Mouse (Mus musculus) gastrocnemius, postnatal 4 days (tissue): ENCODE data around the gene Vmn2r-ps159. TPM values are rescaled to one million over a fixed set of nuclear protein-coding genes. Genes with fewer than 3 reads are reported as not detected.
"Not testable (repeated sequence)": the region's sequence is repeated elsewhere in the genome, so short reads cannot be mapped to it uniquely, and the experiment has no call there.

Experiments
- DNase-seq, 2 experiments: peaks; one replicate each; pipeline ENCODE4 v3.0.0; 2021 to 2022; ENCODE audit warnings: low spot score in 2 of 2, mixed read lengths in 2 of 2
- long read RNA-seq, 2 experiments: library from polyadenylated mRNA; stranded (forward); transcript quantifications; one replicate each; pipeline ENCODE4 v2.0.0; 2021
- total RNA-seq, 2 experiments: library from RNA; stranded (reverse); gene quantifications; 2 replicates each; pipeline ENCODE4 v1.2.3; 2021

Gene Vmn2r-ps159
- not detected for total RNA-seq
- long read RNA-seq, experiment 1, result 0 reads
- long read RNA-seq, experiment 2, result 0 reads

- not testable (repeated sequence) for DNase-seq
Measured at GRCm38 (mm10) chr4:156330803-156331202, at the start of gene Vmn2r-ps159. Gene Vmn2r-ps159, plus strand, starts transcription at chr4:156331103.

- not testable (repeated sequence) for DNase-seq
Measured at GRCm38 (mm10) chr4:156341601-156342504, 10.9 kb downstream of the Vmn2r-ps159 start.

- DNase-seq, result no peak
Measured at GRCm38 (mm10) chr4:156342569-156343325, 11.8 kb downstream of the Vmn2r-ps159 start.

GRCm38 (mm10) chr4:156343332-156343731, 12.4 kb downstream of the Vmn2r-ps159 start:
- DNase-seq, result no peak

- DNase-seq, result not testable (repeated sequence)
Measured at GRCm38 (mm10) chr4:156356756-156357437, 26.0 kb downstream of the Vmn2r-ps159 start.

Other genes with a start within 250 kb of the Vmn2r-ps159 start
- 10 to 100 TPM in 1 of 2 experiments, 1 to 10 TPM in 1; 9.8 to 12.1 TPM for gene 9430015G10Rik, start 221.1 kb upstream of the Vmn2r-ps159 start, total RNA-seq
- gene Rnf223, start 200.6 kb upstream of the Vmn2r-ps159 start, total RNA-seq, result under 1 TPM; 0.25 to 0.26 TPM
- 10 to 100 TPM; 53.2 to 57.1 TPM for gene Agrn, start 133.6 kb upstream of the Vmn2r-ps159 start, total RNA-seq
- gene Isg15, start 130.3 kb upstream of the Vmn2r-ps159 start, total RNA-seq, result under 1 TPM in 1 of 2 experiments, not detected in 1; 0.49 TPM
- 1 to 10 TPM; 3.6 to 4.1 TPM for gene AW011738, start 127.8 kb upstream of the Vmn2r-ps159 start, total RNA-seq
- gene Perm1, start 115.2 kb upstream of the Vmn2r-ps159 start, total RNA-seq, result 10 to 100 TPM; 30.8 to 32.7 TPM
- 10 to 100 TPM; 11.5 to 12.2 TPM for gene Plekhn1, start 96.2 kb upstream of the Vmn2r-ps159 start, total RNA-seq
- gene Noc2l, start 95.1 kb upstream of the Vmn2r-ps159 start, total RNA-seq, result 10 to 100 TPM; 30.4 to 31.0 TPM
- gene Samd11, start 75.4 kb upstream of the Vmn2r-ps159 start, total RNA-seq, result under 1 TPM; 0.10 to 0.26 TPM